Mouse (Mus musculus) bone marrow macrophage, adult 2 months (primary cell): ENCODE data around the gene Utp11.

Source experiments
- CTCF ChIP-seq: IDR thresholded peaks from 2 replicates; pipeline ENCODE4 v1.5.1; 2012; ENCODE audit warnings: low read depth, mild to moderate bottlenecking, low read length, moderate library complexity
- POLR2A ChIP-seq: IDR thresholded peaks from 2 replicates; pipeline ENCODE4 v1.6.1; 2012; ENCODE audit warnings: mild to moderate bottlenecking, low read depth, low read length, borderline replicate concordance

DNA sequence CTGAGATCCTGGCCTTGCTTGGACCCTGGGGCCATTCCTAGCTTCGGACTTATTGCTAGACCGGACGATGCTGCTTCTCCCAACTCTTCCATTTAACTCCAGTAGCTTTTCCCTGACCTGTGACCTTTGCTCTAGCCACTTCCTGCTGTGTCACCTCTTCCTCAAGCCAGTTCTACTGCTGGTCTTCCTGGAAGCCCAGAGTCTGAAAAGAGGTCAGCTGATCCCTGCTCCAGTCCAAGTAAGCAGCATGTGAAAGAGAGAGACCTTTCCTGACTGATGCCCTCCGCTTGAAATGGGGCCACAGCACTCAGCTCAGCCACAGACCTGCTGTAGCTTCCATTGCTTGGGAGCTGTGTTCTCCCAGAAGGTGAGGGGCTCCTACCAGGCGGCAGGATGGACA, 44.1 kb upstream of the Utp11 start:
- TF ChIP-seq CTCF: no peak
- no peak for TF ChIP-seq POLR2A
